Mouse (Mus musculus): ENCODE results near the gene Dph6. TPM values are rescaled to one million over a fixed set of nuclear protein-coding genes. Genes with fewer than 3 reads are reported as not detected.
"Not testable (repeated sequence)": the region's sequence is repeated elsewhere in the genome, so short reads cannot be mapped to it uniquely, and the experiment has no call there.

The Dph6 gene
- polyA plus RNA-seq, 2 experiments: 5.5 to 6.1 TPM

- no peak overlapping the region for H3K27ac ChIP-seq
- TF ChIP-seq EP300 (IDR thresholded peaks at IDR 0.05; ENCODE audit: low read depth) (no peak), CTCF (IDR thresholded peaks at IDR 0.05; ENCODE audit: low read depth) (no peak)
- DNase-seq (ENCODE audit: low read depth in 3 of 3, low spot score in 3 of 3) (no peak), ATAC-seq (ENCODE audit: insufficient read depth) (peak; percentile 48)
- no peak overlapping the region for H3K4me3 ChIP-seq (ENCODE audit: insufficient read depth in 1 of 2, low read depth in 2 of 2, low read length in 2 of 2)
- no peaks in the 10 kb centered on the region for H3K9me3 ChIP-seq (ENCODE audit: control insufficient read depth, low read length)
- H3K27me3 ChIP-seq (ENCODE audit: control insufficient read depth, insufficient read depth, low read length): no peaks in the 10 kb centered on the region
- no peak overlapping the region for H3K9ac ChIP-seq (replicated peaks)
- no peaks in the 10 kb centered on the region for H3K36me3 ChIP-seq (replicated peaks; ENCODE audit: control insufficient read depth, insufficient read depth, low read depth)
- H3K4me1 ChIP-seq (replicated peaks; ENCODE audit: control insufficient read depth in 2 of 2, insufficient read depth in 2 of 2, low read length in 1 of 2): no peaks in the 10 kb centered on the region
- WGBS (ENCODE audit: insufficient replicate concordance): 50% methylated on average over 4 of the region's 4 CpGs
- no peak overlapping the region for H3K4me2 ChIP-seq (ENCODE audit: low read depth)
These were observed 30.1 kb downstream of the Dph6 start for GRCm38 (mm10) chr2:114624683-114625082.

- whole genome bisulfite sequencing (ENCODE audit: insufficient replicate concordance): 21% methylated on average over 2 of the region's 2 CpGs
- no peak overlapping the region for H3K4me2 ChIP-seq (ENCODE audit: low read depth)
- H3K27ac ChIP-seq: no peak overlapping the region
- no peaks in the 10 kb centered on the region for H3K36me3 ChIP-seq (replicated peaks; ENCODE audit: control insufficient read depth, insufficient read depth, low read depth)
- no peaks in the 10 kb centered on the region for H3K4me1 ChIP-seq (replicated peaks; ENCODE audit: control insufficient read depth in 2 of 2, insufficient read depth in 2 of 2, low read length in 1 of 2)
- no peak for ATAC-seq (ENCODE audit: insufficient read depth)
- H3K9me3 ChIP-seq (ENCODE audit: control insufficient read depth, low read length): no peaks in the 10 kb centered on the region
- no peak for DNase-seq (ENCODE audit: low read depth in 3 of 3, low spot score in 3 of 3)
- no peak overlapping the region for H3K9ac ChIP-seq (replicated peaks)
- TF ChIP-seq EP300 (IDR thresholded peaks at IDR 0.05; ENCODE audit: low read depth) (no peak), CTCF (IDR thresholded peaks at IDR 0.05; ENCODE audit: low read depth) (no peak)
- H3K27me3 ChIP-seq (ENCODE audit: control insufficient read depth, insufficient read depth, low read length): no peaks in the 10 kb centered on the region
- H3K4me3 ChIP-seq (ENCODE audit: insufficient read depth in 1 of 2, low read depth in 2 of 2, low read length in 2 of 2): no peak overlapping the region
These were observed 32.2 kb downstream of the Dph6 start for GRCm38 (mm10) chr2:114622550-114622939.

- no peaks in the 10 kb centered on the region for H3K4me1 ChIP-seq (replicated peaks; ENCODE audit: control insufficient read depth in 2 of 2, insufficient read depth in 2 of 2, low read length in 1 of 2)
- H3K36me3 ChIP-seq (replicated peaks; ENCODE audit: control insufficient read depth, insufficient read depth, low read depth): no peaks in the 10 kb centered on the region
- no peaks in the 10 kb centered on the region for H3K27me3 ChIP-seq (ENCODE audit: control insufficient read depth, insufficient read depth, low read length)
- TF ChIP-seq EP300 (IDR thresholded peaks at IDR 0.05; ENCODE audit: low read depth) (no peak), CTCF (IDR thresholded peaks at IDR 0.05; ENCODE audit: low read depth) (0 out of 2 replicates have a peak, but pooled peaks have one; percentile 9)
- H3K4me3 ChIP-seq (ENCODE audit: insufficient read depth in 1 of 2, low read depth in 2 of 2, low read length in 2 of 2): no peak overlapping the region
- 59% methylated on average over 5 of the region's 5 CpGs for WGBS (ENCODE audit: insufficient replicate concordance)
- no peak overlapping the region for H3K4me2 ChIP-seq (ENCODE audit: low read depth)
- no peak overlapping the region for H3K27ac ChIP-seq
- H3K9ac ChIP-seq (replicated peaks): no peak overlapping the region
- ATAC-seq (ENCODE audit: insufficient read depth): no peak
- no peak for DNase-seq (ENCODE audit: low read depth in 3 of 3, low spot score in 3 of 3)
- no peaks in the 10 kb centered on the region for H3K9me3 ChIP-seq (ENCODE audit: control insufficient read depth, low read length)
These were observed 32.8 kb downstream of the Dph6 start for GRCm38 (mm10) chr2:114621781-114622549.

GRCm38 (mm10) chr2:114611576-114611975 is 43.2 kb downstream of the Dph6 start:
- Histone ChIP-seq H3K9me3 (ENCODE audit: control insufficient read depth, low read length) (no peaks in the 10 kb centered on the region), H3K4me2 (ENCODE audit: low read depth) (no peak overlapping the region), H3K9ac (replicated peaks) (no peak overlapping the region), H3K36me3 (replicated peaks; ENCODE audit: control insufficient read depth, insufficient read depth, low read depth) (no peaks in the 10 kb centered on the region), H3K27me3 (ENCODE audit: control insufficient read depth, insufficient read depth, low read length) (no peaks in the 10 kb centered on the region), H3K27ac (no peak overlapping the region), H3K4me3 (ENCODE audit: insufficient read depth in 1 of 2, low read depth in 2 of 2, low read length in 2 of 2) (no peak overlapping the region), H3K4me1 (replicated peaks; ENCODE audit: control insufficient read depth in 2 of 2, insufficient read depth in 2 of 2, low read length in 1 of 2) (peaks cover 0 to 4% of the 10 kb centered on the region in 2 experiments; a peak in 1 of 4 replicates)
- no peak for ATAC-seq (ENCODE audit: insufficient read depth)
- no peak for DNase-seq (ENCODE audit: low read depth in 3 of 3, low spot score in 3 of 3)
- 69% methylated on average over 2 of the region's 2 CpGs for WGBS (ENCODE audit: insufficient replicate concordance)
- TF ChIP-seq EP300 (IDR thresholded peaks at IDR 0.05; ENCODE audit: low read depth) (no peak), CTCF (IDR thresholded peaks at IDR 0.05; ENCODE audit: low read depth) (no peak)

GRCm38 (mm10) chr2:114610110-114610509 is 44.7 kb downstream of the Dph6 start:
- 51% methylated on average over 2 of the region's 2 CpGs for WGBS (ENCODE audit: insufficient replicate concordance)
- no peak overlapping the region for H3K9ac ChIP-seq (replicated peaks)
- ATAC-seq (ENCODE audit: insufficient read depth): peak; percentile 37; the same call in 1 of the 2 replicates
- H3K27me3 ChIP-seq (ENCODE audit: control insufficient read depth, insufficient read depth, low read length): no peaks in the 10 kb centered on the region
- no peak overlapping the region for H3K4me3 ChIP-seq (ENCODE audit: insufficient read depth in 1 of 2, low read depth in 2 of 2, low read length in 2 of 2)
- TF ChIP-seq CTCF (IDR thresholded peaks at IDR 0.05; ENCODE audit: low read depth) (no peak), EP300 (IDR thresholded peaks at IDR 0.05; ENCODE audit: low read depth) (no peak)
- H3K9me3 ChIP-seq (ENCODE audit: control insufficient read depth, low read length): no peaks in the 10 kb centered on the region
- no peak for DNase-seq (ENCODE audit: low read depth in 3 of 3, low spot score in 3 of 3)
- H3K36me3 ChIP-seq (replicated peaks; ENCODE audit: control insufficient read depth, insufficient read depth, low read depth): no peaks in the 10 kb centered on the region
- no peak overlapping the region for H3K27ac ChIP-seq
- peaks cover 0 to 4% of the 10 kb centered on the region in 2 experiments; a peak in 1 of 4 replicates for H3K4me1 ChIP-seq (replicated peaks; ENCODE audit: control insufficient read depth in 2 of 2, insufficient read depth in 2 of 2, low read length in 1 of 2)
- H3K4me2 ChIP-seq (ENCODE audit: low read depth): no peak overlapping the region

GRCm38 (mm10) chr2:114605202-114605601 is 49.6 kb downstream of the Dph6 start:
- not testable (repeated sequence) for H3K4me2 ChIP-seq (ENCODE audit: low read depth); H3K9ac ChIP-seq (replicated peaks); H3K36me3 ChIP-seq (replicated peaks; ENCODE audit: control insufficient read depth, insufficient read depth, low read depth); H3K27me3 ChIP-seq (ENCODE audit: control insufficient read depth, insufficient read depth, low read length); DNase-seq (ENCODE audit: low read depth in 3 of 3, low spot score in 3 of 3); H3K9me3 ChIP-seq (ENCODE audit: control insufficient read depth, low read length); H3K4me1 ChIP-seq (replicated peaks; ENCODE audit: control insufficient read depth in 2 of 2, insufficient read depth in 2 of 2, low read length in 1 of 2); H3K27ac ChIP-seq; H3K4me3 ChIP-seq (ENCODE audit: insufficient read depth in 1 of 2, low read depth in 2 of 2, low read length in 2 of 2); ATAC-seq (ENCODE audit: insufficient read depth)

Measured in liver, embryonic 14.5 days (tissue).